Mouse (Mus musculus) hindbrain, embryonic 13.5 days (tissue): Measurements from ENCODE around the gene Gm16181. TPM values are rescaled to one million over a fixed set of nuclear protein-coding genes. Genes with fewer than 3 reads are reported as not detected.

Source experiments
- ATAC-seq: fragments of 200-750 bp; cut with Nextera tagmentation; 2 replicates; pipeline ENCODE4 v1.8.0; 2017; ENCODE audit warnings: moderate TSS enrichment; ENCODE audit not compliant: low FRiP score
- H3K27ac ChIP-seq: fragments of 300-500 bp; sonication (generic); 2 replicates; pipeline ENCODE4 v1.5.1; 2015; ENCODE audit warnings: inconsistent platforms, mild to moderate bottlenecking, moderate library complexity
- H3K27me3 ChIP-seq: fragments of 300-500 bp; sonication (generic); 2 replicates; pipeline ENCODE4 v1.6.1; 2015; ENCODE audit warnings: mild to moderate bottlenecking, inconsistent platforms
- H3K36me3 ChIP-seq: fragments of 300-500 bp; sonication (generic); 2 replicates; pipeline ENCODE4 v1.6.1; 2015; ENCODE audit warnings: mild to moderate bottlenecking, inconsistent platforms
- H3K4me1 ChIP-seq: fragments of 300-500 bp; sonication (generic); replicated peaks from 2 replicates; pipeline ENCODE4 v1.6.1; 2015; ENCODE audit warnings: inconsistent platforms
- H3K4me2 ChIP-seq: fragments of 300-500 bp; sonication (generic); 2 replicates; pipeline ENCODE4 v1.6.1; 2015; ENCODE audit warnings: inconsistent platforms, mild to moderate bottlenecking, moderate library complexity
- H3K4me3 ChIP-seq: fragments of 300-500 bp; sonication (generic); 2 replicates; pipeline ENCODE4 v1.5.1; 2015; ENCODE audit warnings: mild to moderate bottlenecking, inconsistent platforms
- H3K9ac ChIP-seq: fragments of 300-500 bp; sonication (generic); 2 replicates; pipeline ENCODE4 v1.6.1; 2015; ENCODE audit warnings: mild to moderate bottlenecking, inconsistent platforms
- H3K9me3 ChIP-seq: fragments of 300-500 bp; sonication (generic); 2 replicates; pipeline ENCODE4 v1.6.1; 2016; ENCODE audit warnings: inconsistent platforms
- WGBS: fragments of 180-500 bp; shearing (Covaris S2); methylation state at CpG from one replicate; pipeline ENCODE4 v1.1.7; 2015; 5-methylcytosine and 5-hydroxymethylcytosine counted together
- polyA plus RNA-seq: library from polyadenylated mRNA; unstranded; fragments of >200 nt; fragmentation: Nextera tagmentation; extraction: Ambion mirVana; gene quantifications from 2 replicates; pipeline ENCODE4 v1.2.1, GENCODE M21; 2015

Gene Gm16181
- polyA plus RNA-seq, 1 experiment from 2014 or later = 0.83 TPM

DNA sequence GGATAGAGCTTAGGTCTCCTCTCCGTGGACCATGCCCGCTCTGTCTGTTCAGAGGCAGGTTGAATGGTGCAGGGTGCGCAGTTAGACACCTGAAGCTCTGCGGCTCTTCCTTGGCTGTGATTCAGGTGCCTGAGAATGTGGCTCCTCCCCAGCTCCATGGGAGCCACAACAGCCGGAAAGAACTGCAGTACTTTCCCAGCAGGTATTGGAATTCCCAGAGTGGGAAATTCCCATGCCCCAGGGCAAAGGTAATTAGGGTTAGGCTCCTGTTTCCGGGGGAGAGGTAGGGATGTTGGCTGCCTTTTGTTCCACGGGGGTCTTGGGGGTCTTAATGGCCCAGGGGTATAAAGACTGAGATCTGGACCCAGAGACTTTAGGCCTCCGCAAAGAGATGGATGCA lies 21.7 kb upstream of the Gm16181 start:
- H3K27ac ChIP-seq = no peak overlapping the region
- no peaks in the 10 kb centered on the region for H3K9me3 ChIP-seq
- WGBS = 32% methylated on average over 8 of the region's 8 CpGs
- no peak for ATAC-seq
- no peak overlapping the region for H3K4me3 ChIP-seq
- H3K36me3 ChIP-seq = no peaks in the 10 kb centered on the region
- H3K27me3 ChIP-seq = peaks cover 90% of the 10 kb centered on the region
- no peak overlapping the region for H3K9ac ChIP-seq
- no peak overlapping the region for H3K4me2 ChIP-seq
- peaks cover 18% of the 10 kb centered on the region for H3K4me1 ChIP-seq

- Histone ChIP-seq H3K9me3 (no peaks in the 10 kb centered on the region), H3K4me2 (no peak overlapping the region), H3K4me3 (no peak overlapping the region), H3K9ac (no peak overlapping the region), H3K4me1 (peaks cover 13% of the 10 kb centered on the region), H3K27me3 (peaks cover 89% of the 10 kb centered on the region), H3K36me3 (no peaks in the 10 kb centered on the region), H3K27ac (no peak overlapping the region)
- WGBS = 89% methylated on average over 11 of the region's 11 CpGs
- no peak for ATAC-seq
Observed at GRCm38 (mm10) chr17:35200398-35200797, 20.2 kb upstream of the Gm16181 start.

DNA sequence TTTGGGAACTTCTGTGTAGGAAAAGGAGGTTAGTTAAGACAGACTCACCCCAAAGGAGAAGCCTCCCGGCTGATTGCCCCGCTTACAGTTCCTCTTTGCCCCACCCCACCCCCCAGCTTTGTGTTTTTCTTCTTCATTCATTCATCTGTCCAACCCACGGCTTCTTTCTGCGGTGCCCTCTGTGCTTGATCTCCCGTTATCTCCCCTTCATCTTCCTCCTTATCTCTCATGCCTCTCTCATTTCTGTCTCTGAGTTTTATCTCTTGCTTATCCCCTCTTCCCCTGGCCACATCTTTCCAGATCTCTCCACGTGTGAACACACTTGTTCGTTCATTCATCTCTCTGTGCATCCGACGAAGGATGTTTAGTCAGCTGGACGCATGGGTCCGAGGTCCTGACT lies 19.5 kb upstream of the Gm16181 start:
- no peak overlapping the region for H3K4me3 ChIP-seq
- H3K36me3 ChIP-seq = no peaks in the 10 kb centered on the region
- H3K4me1 ChIP-seq = peaks cover 6% of the 10 kb centered on the region
- H3K27me3 ChIP-seq = peaks cover 82% of the 10 kb centered on the region
- H3K4me2 ChIP-seq = no peak overlapping the region
- no peak for ATAC-seq
- no peak overlapping the region for H3K9ac ChIP-seq
- no peaks in the 10 kb centered on the region for H3K9me3 ChIP-seq
- H3K27ac ChIP-seq = no peak overlapping the region
- WGBS = 75% methylated on average over 11 of the region's 11 CpGs

DNA sequence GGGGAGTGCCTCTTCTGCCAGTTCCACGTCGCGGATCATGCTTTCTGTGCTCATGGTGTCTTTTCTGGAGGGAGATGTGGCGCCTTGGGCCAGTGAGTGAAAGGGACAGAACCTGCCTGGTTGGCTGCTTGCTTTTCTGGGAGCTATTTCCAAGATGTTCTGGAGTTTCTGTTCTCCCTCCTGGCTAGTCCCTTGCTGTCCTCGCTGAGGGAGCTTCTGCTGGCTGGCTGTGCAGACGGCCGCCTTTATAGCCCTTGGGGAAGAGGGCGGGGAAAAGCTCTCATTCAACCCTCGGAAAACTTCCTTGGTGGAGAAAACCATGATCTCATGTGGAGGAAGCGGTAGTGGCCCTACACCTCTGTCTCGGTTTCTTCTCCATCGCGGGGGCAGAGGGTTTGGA lies 18.8 kb upstream of the Gm16181 start, which contains the start of gene Tnf:
Gene Tnf (minus strand): TSS at position 221 of the 400 bp plus-strand sequence.
- WGBS = 52% methylated on average over 13 of the region's 13 CpGs

GRCm38 (mm10) chr17:35202442-35202841 lies 18.2 kb upstream of the Gm16181 start:
- no peak overlapping the region for H3K4me3 ChIP-seq
- no peak for ATAC-seq
- H3K9ac ChIP-seq = no peak overlapping the region
- no peak overlapping the region for H3K27ac ChIP-seq
- no peak overlapping the region for H3K4me2 ChIP-seq
- H3K27me3 ChIP-seq = peaks cover 69% of the 10 kb centered on the region
- no peaks in the 10 kb centered on the region for H3K9me3 ChIP-seq
- 0 out of 2 replicates have a peak, but pooled peaks cover 4% of the 10 kb centered on the region for H3K4me1 ChIP-seq
- WGBS = 81% methylated on average over 4 of the region's 4 CpGs
- no peaks in the 10 kb centered on the region for H3K36me3 ChIP-seq

More for the DNA sequence above, 18.8 kb upstream of the Gm16181 start, which contains the start of gene Tnf:
- no peak within 1 kb of the TSS for H3K4me3 ChIP-seq
- no peaks in the 10 kb centered on the region for H3K9me3 ChIP-seq
- H3K36me3 ChIP-seq = no peaks in the 10 kb centered on the region
- 0 out of 2 replicates have a peak, but pooled peaks cover 4% of the 10 kb centered on the region for H3K4me1 ChIP-seq
- H3K4me2 ChIP-seq = no peak within 1 kb of the TSS
- no peak within 1 kb of the TSS for H3K9ac ChIP-seq
- H3K27ac ChIP-seq = no peak within 1 kb of the TSS
- ATAC-seq = no peak
- peaks cover 76% of the 10 kb centered on the region for H3K27me3 ChIP-seq

- H3K9me3 ChIP-seq = no peaks in the 10 kb centered on the region
- no peak within 1 kb of the TSS for H3K4me2 ChIP-seq
- WGBS = 35% methylated on average over 20 of the region's 20 CpGs
- H3K36me3 ChIP-seq = no peaks in the 10 kb centered on the region
- peak within 1 kb of the TSS; percentile 29; the same call in 1 of the 2 replicates for H3K9ac ChIP-seq
- peaks cover 55% of the 10 kb centered on the region for H3K27me3 ChIP-seq
- H3K4me3 ChIP-seq = no peak within 1 kb of the TSS
- 0 out of 2 replicates have a peak, but pooled peaks cover 4% of the 10 kb centered on the region for H3K4me1 ChIP-seq
- no peak within 1 kb of the TSS for H3K27ac ChIP-seq
- no peak for ATAC-seq
Observed at GRCm38 (mm10) chr17:35204494-35205379, 15.9 kb upstream of the Gm16181 start, which contains the start of gene Lta. TSS of gene Lta (minus strand) at chr17:35205351.

DNA sequence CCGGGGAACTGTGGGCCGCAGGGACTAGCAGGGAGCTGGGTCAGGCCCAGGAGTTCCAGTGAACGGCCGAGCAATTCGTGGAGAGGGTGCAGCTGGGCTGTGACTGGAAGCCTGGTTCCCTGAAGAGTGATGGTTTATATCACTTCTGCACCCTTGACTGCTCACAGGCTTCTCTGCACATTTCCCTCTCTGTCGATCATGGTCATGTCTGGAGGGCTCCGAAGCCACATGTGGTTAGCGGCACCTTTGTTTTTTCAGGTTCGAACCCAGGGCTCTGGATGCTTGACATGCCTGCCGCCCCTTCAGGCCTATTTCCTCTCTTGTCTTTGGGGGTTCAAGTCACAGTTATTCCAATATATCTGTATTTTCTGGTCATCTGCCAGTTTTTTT lies 15.3 kb upstream of the Gm16181 start:
- Histone ChIP-seq H3K9ac (peak overlapping the region; percentile 29; the same call in 1 of the 2 replicates), H3K9me3 (no peaks in the 10 kb centered on the region), H3K4me1 (0 out of 2 replicates have a peak, but pooled peaks cover 4% of the 10 kb centered on the region), H3K27me3 (peaks cover 49% of the 10 kb centered on the region), H3K36me3 (no peaks in the 10 kb centered on the region), H3K4me3 (no peak overlapping the region), H3K4me2 (no peak overlapping the region), H3K27ac (no peak overlapping the region)
- 58% methylated on average over 10 of the region's 10 CpGs for WGBS
- no peak for ATAC-seq

- no peak overlapping the region for H3K27ac ChIP-seq
- H3K36me3 ChIP-seq = no peaks in the 10 kb centered on the region
- H3K4me1 ChIP-seq = 0 out of 2 replicates have a peak, but pooled peaks cover 3% of the 10 kb centered on the region
- WGBS = 71% methylated on average over 12 of the region's 12 CpGs
- no peak for ATAC-seq
- H3K4me2 ChIP-seq = no peak overlapping the region
- peaks cover 5% of the 10 kb centered on the region for H3K27me3 ChIP-seq
- no peaks in the 10 kb centered on the region for H3K9me3 ChIP-seq
- H3K4me3 ChIP-seq = no peak overlapping the region
- H3K9ac ChIP-seq = no peak overlapping the region
Observed at GRCm38 (mm10) chr17:35209785-35210535, 10.7 kb upstream of the Gm16181 start.

DNA sequence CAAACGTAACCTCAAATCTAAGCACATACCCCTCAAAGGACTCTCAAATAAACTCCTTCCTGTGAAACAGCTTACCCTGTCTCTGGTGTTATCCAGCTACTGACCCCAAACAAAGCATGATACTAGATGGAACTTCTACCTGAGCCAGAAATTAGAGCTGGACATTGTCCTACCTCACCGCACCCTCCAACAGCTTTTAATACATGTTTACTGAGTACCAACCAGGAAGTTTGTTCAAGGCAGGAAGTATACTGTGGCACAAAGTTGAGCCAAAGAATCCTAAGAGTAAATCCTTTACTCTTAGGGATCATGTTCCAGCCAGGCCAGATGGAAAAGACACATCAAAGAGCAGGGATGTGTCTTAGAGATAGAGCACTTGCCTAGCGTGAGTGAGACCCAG lies 10.0 kb upstream of the Gm16181 start:
- no peak overlapping the region for H3K4me2 ChIP-seq
- WGBS = 89% methylated on average over 3 of the region's 3 CpGs
- no peak overlapping the region for H3K4me3 ChIP-seq
- H3K4me1 ChIP-seq = no peaks in the 10 kb centered on the region
- no peak overlapping the region for H3K9ac ChIP-seq
- no peaks in the 10 kb centered on the region for H3K9me3 ChIP-seq
- ATAC-seq = no peak
- no peaks in the 10 kb centered on the region for H3K36me3 ChIP-seq
- no peaks in the 10 kb centered on the region for H3K27me3 ChIP-seq
- H3K27ac ChIP-seq = no peak overlapping the region

DNA sequence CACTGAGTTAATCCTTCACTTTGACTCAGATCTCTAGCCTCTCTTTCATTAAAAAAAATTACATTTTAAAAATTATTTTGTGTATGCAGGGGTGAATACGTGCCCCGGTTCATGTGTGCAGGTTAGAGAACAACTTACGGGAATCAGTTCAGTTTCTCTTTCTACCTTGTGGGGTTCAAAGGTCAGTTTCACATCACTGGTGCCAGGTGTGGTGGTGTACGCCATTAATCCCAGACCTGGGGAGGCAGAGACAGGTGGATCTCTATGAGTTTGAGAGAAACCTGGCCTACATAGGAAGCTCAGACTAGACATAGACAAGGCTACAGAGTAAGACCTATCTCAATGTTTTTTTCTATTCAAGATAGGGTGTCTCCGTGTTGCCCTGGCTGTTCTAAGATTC lies 7.6 kb upstream of the Gm16181 start:
- H3K9ac ChIP-seq = no peak overlapping the region
- no peaks in the 10 kb centered on the region for H3K36me3 ChIP-seq
- no peak overlapping the region for H3K4me2 ChIP-seq
- H3K4me1 ChIP-seq = no peaks in the 10 kb centered on the region
- no peak for ATAC-seq
- 92% methylated on average over 5 of the region's 5 CpGs for WGBS
- no peaks in the 10 kb centered on the region for H3K9me3 ChIP-seq
- no peak overlapping the region for H3K4me3 ChIP-seq
- no peak overlapping the region for H3K27ac ChIP-seq
- no peaks in the 10 kb centered on the region for H3K27me3 ChIP-seq

DNA sequence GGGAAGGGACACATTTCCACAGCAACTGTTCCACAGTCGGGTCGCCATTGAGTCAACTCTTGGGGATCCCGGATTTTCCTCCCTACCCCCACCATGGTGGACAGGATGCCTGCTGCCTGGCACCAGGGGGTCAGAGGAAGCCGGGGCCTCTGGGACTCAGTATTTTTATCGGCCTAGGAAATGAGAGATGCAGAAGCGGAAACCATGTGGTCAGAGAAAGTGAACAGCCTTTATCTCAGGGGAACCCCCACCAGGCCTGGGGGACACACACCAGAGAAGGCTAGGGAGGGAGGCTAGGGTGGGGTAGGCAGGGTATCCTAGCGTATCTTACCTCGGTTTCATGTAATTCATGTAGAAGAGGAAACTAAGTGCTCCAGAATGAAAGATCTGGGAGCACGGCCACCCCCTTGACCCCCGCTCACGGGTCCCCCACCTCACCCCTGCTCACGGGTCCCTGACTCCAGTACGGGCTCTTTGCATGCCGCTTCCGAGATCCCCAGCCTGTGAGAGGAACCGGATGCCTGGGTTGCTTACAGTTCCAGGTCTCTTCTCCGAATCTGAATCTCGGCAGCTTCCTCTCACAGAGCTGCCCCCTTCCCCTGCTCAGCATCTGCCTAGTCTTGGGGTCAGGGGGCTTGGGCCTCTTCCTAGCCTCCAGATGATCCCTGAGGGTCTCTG lies 2.0 kb upstream of the Gm16181 start:
- Histone ChIP-seq H3K4me2 (no peak overlapping the region), H3K27ac (no peak overlapping the region), H3K4me3 (no peak overlapping the region), H3K9ac (no peak overlapping the region; the same call in 1 of the 2 replicates), H3K4me1 (no peaks in the 10 kb centered on the region), H3K27me3 (no peaks in the 10 kb centered on the region), H3K36me3 (peaks cover 38% of the 10 kb centered on the region), H3K9me3 (no peaks in the 10 kb centered on the region)
- WGBS = 86% methylated on average over 18 of the region's 18 CpGs
- ATAC-seq = no peak

GRCm38 (mm10) chr17:35219601-35220041 lies 1.0 kb upstream of the Gm16181 start:
- ATAC-seq = no peak
- WGBS = 86% methylated on average over 6 of the region's 6 CpGs
- no peak overlapping the region for H3K4me3 ChIP-seq

More at GRCm38 (mm10) chr17:35219601-35220041, 1.0 kb upstream of the Gm16181 start:
- H3K36me3 ChIP-seq = peaks cover 38% of the 10 kb centered on the region
- no peak overlapping the region for H3K4me2 ChIP-seq
- no peak overlapping the region for H3K9ac ChIP-seq
- no peaks in the 10 kb centered on the region for H3K27me3 ChIP-seq
- H3K27ac ChIP-seq = no peak overlapping the region
- no peaks in the 10 kb centered on the region for H3K9me3 ChIP-seq
- H3K4me1 ChIP-seq = no peaks in the 10 kb centered on the region
